Mouse (Mus musculus): ENCODE results near the gene Abca13. TPM values are rescaled to one million over a fixed set of nuclear protein-coding genes. Genes with fewer than 3 reads are reported as not detected.
"Not testable (repeated sequence)": the region's sequence is repeated elsewhere in the genome, so short reads cannot be mapped to it uniquely, and the experiment has no call there.

Abca13 gene
- polyA plus RNA-seq, 1 experiment from 2014 or later = 0.08 TPM

DNA sequence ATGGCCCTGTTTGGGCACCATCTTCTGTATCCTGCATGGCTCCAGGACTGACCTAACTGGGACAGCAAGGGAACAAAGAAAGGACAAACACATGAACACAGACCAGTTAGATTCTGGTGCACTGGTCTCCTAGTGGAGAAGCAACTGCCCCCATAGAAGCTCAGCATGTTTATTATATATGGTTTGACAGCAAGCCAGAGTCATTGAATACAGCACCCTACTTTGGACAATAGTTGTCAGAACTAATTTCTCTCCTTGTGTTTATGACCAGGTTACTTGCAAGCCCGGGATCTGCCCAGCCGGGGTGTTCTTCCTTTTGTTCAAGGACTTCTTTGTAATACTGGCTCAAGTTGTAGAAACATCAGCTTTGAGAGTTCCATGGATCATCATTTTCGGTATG is 28.8 kb downstream of the Abca13 start:
- Histone ChIP-seq H3K27ac (replicated peaks; ENCODE audit: low read depth, low read length) (no peak overlapping the region), H3K4me1 (ENCODE audit: control insufficient read depth, insufficient read depth, low read length) (no peaks in the 10 kb centered on the region), H3K27me3 (ENCODE audit: control insufficient read depth, insufficient read depth, low read length) (no peaks in the 10 kb centered on the region), H3K9me3 (replicated peaks; ENCODE audit: control insufficient read depth, low read length) (no peaks in the 10 kb centered on the region), H3K4me3 (ENCODE audit: low read depth, low read length) (no peak overlapping the region), H3K9ac (replicated peaks; ENCODE audit: low read length) (no peak overlapping the region), H3K36me3 (replicated peaks; ENCODE audit: control insufficient read depth, insufficient read depth, low read depth, low read length) (no peaks in the 10 kb centered on the region), H3K4me2 (ENCODE audit: low read depth, low read length) (no peak overlapping the region)
- WGBS = 90% methylated on average over 3 of the region's 3 CpGs
- DNase-seq (ENCODE audit: low spot score) (no peak), ATAC-seq (replicated peaks; ENCODE audit: insufficient number of reproducible peaks, low FRiP score, low TSS enrichment, low read depth) (no peak)

DNA sequence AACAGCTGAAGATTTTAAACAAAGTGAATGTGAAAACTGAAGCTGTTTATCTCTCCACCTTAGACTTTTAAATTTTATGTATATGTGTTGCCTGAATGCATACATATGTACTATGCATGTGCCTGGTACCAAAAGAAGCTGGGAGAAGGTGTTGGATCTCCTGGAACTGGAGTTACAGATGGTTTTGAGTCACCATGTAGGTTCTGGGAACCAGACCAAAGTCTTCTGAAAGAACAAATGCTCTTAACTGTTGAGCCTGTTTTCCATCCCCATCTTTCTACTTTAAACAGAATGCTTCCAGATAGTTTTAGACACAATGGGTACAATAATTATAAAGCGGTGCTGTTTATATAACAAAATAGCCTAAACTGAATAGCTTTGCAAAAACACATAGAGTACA is 29.9 kb downstream of the Abca13 start:
- H3K27me3 ChIP-seq (ENCODE audit: control insufficient read depth, insufficient read depth, low read length) = no peaks in the 10 kb centered on the region
- H3K27ac ChIP-seq (replicated peaks; ENCODE audit: low read depth, low read length) = no peak overlapping the region
- DNase-seq (ENCODE audit: low spot score) (no peak), ATAC-seq (replicated peaks; ENCODE audit: insufficient number of reproducible peaks, low FRiP score, low TSS enrichment, low read depth) (no peak)
- 92% methylated on average over 1 of the region's 1 CpGs for WGBS
- H3K4me2 ChIP-seq (ENCODE audit: low read depth, low read length) = no peak overlapping the region
- no peak overlapping the region for H3K9ac ChIP-seq (replicated peaks; ENCODE audit: low read length)
- H3K4me1 ChIP-seq (ENCODE audit: control insufficient read depth, insufficient read depth, low read length) = no peaks in the 10 kb centered on the region
- no peaks in the 10 kb centered on the region for H3K36me3 ChIP-seq (replicated peaks; ENCODE audit: control insufficient read depth, insufficient read depth, low read depth, low read length)
- H3K4me3 ChIP-seq (ENCODE audit: low read depth, low read length) = no peak overlapping the region
- no peaks in the 10 kb centered on the region for H3K9me3 ChIP-seq (replicated peaks; ENCODE audit: control insufficient read depth, low read length)

- DNase-seq (ENCODE audit: low spot score) = no peak
- H3K27ac ChIP-seq (replicated peaks; ENCODE audit: low read depth, low read length) = no peak overlapping the region
- no peaks in the 10 kb centered on the region for H3K27me3 ChIP-seq (ENCODE audit: control insufficient read depth, insufficient read depth, low read length)
- H3K9ac ChIP-seq (replicated peaks; ENCODE audit: low read length) = no peak overlapping the region
- H3K36me3 ChIP-seq (replicated peaks; ENCODE audit: control insufficient read depth, insufficient read depth, low read depth, low read length) = no peaks in the 10 kb centered on the region
- H3K9me3 ChIP-seq (replicated peaks; ENCODE audit: control insufficient read depth, low read length) = no peaks in the 10 kb centered on the region
- no peaks in the 10 kb centered on the region for H3K4me1 ChIP-seq (ENCODE audit: control insufficient read depth, insufficient read depth, low read length)
- no peak overlapping the region for H3K4me2 ChIP-seq (ENCODE audit: low read depth, low read length)
- 78% methylated on average over 4 of the region's 4 CpGs for WGBS
- H3K4me3 ChIP-seq (ENCODE audit: low read depth, low read length) = no peak overlapping the region
- no peak for ATAC-seq (replicated peaks; ENCODE audit: insufficient number of reproducible peaks, low FRiP score, low TSS enrichment, low read depth)
Observed at GRCm38 (mm10) chr11:9226399-9226798, 34.7 kb downstream of the Abca13 start.

DNA sequence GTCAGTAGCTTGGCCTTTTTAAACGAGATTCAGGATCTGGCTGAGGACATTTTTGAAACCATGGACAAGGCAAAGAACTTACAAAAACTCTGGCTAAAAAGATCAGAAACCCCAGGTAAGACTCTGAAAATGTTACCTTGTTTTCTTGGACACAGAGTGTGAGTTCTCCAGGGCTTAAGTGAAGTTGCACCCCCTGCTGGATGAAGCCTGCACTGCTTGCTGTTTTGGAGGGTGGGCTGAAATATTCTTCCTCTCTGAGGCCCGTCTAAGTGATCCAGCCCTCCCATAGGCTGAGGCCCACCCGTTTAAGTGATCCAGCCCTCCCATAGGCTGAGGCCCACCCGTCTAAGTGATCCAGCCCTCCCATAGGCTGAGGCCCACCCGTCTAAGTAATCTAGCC is 57.9 kb downstream of the Abca13 start:
- not testable (repeated sequence) for H3K9me3 ChIP-seq (replicated peaks; ENCODE audit: control insufficient read depth, low read length); ATAC-seq (replicated peaks; ENCODE audit: insufficient number of reproducible peaks, low FRiP score, low TSS enrichment, low read depth); H3K36me3 ChIP-seq (replicated peaks; ENCODE audit: control insufficient read depth, insufficient read depth, low read depth, low read length); H3K27me3 ChIP-seq (ENCODE audit: control insufficient read depth, insufficient read depth, low read length); H3K9ac ChIP-seq (replicated peaks; ENCODE audit: low read length); H3K4me1 ChIP-seq (ENCODE audit: control insufficient read depth, insufficient read depth, low read length); H3K4me3 ChIP-seq (ENCODE audit: low read depth, low read length); H3K4me2 ChIP-seq (ENCODE audit: low read depth, low read length); H3K27ac ChIP-seq (replicated peaks; ENCODE audit: low read depth, low read length)
- peak; percentile 12 for DNase-seq (ENCODE audit: low spot score)
- 83% methylated on average over 5 of the region's 5 CpGs for WGBS

GRCm38 (mm10) chr11:9263072-9263471 is 71.3 kb downstream of the Abca13 start:
- DNase-seq (ENCODE audit: low spot score); ATAC-seq (replicated peaks; ENCODE audit: insufficient number of reproducible peaks, low FRiP score, low TSS enrichment, low read depth): not testable (repeated sequence)

GRCm38 (mm10) chr11:9269090-9269489 is 77.3 kb downstream of the Abca13 start:
- Histone ChIP-seq H3K36me3 (replicated peaks; ENCODE audit: control insufficient read depth, insufficient read depth, low read depth, low read length) (no peaks in the 10 kb centered on the region), H3K9ac (replicated peaks; ENCODE audit: low read length) (no peak overlapping the region), H3K4me2 (ENCODE audit: low read depth, low read length) (no peak overlapping the region), H3K9me3 (replicated peaks; ENCODE audit: control insufficient read depth, low read length) (no peaks in the 10 kb centered on the region), H3K27me3 (ENCODE audit: control insufficient read depth, insufficient read depth, low read length) (no peaks in the 10 kb centered on the region), H3K4me3 (ENCODE audit: low read depth, low read length) (no peak overlapping the region), H3K4me1 (ENCODE audit: control insufficient read depth, insufficient read depth, low read length) (no peaks in the 10 kb centered on the region), H3K27ac (replicated peaks; ENCODE audit: low read depth, low read length) (no peak overlapping the region)
- DNase-seq (ENCODE audit: low spot score) (no peak), ATAC-seq (replicated peaks; ENCODE audit: insufficient number of reproducible peaks, low FRiP score, low TSS enrichment, low read depth) (no peak)
- 69% methylated on average over 3 of the region's 3 CpGs for WGBS

More at GRCm38 (mm10) chr11:9263072-9263471, 71.3 kb downstream of the Abca13 start:
- 51% methylated on average over 3 of the region's 3 CpGs for WGBS
- not testable (repeated sequence) for H3K9ac ChIP-seq (replicated peaks; ENCODE audit: low read length); H3K27ac ChIP-seq (replicated peaks; ENCODE audit: low read depth, low read length); H3K4me3 ChIP-seq (ENCODE audit: low read depth, low read length); H3K9me3 ChIP-seq (replicated peaks; ENCODE audit: control insufficient read depth, low read length); H3K36me3 ChIP-seq (replicated peaks; ENCODE audit: control insufficient read depth, insufficient read depth, low read depth, low read length); H3K4me1 ChIP-seq (ENCODE audit: control insufficient read depth, insufficient read depth, low read length); H3K27me3 ChIP-seq (ENCODE audit: control insufficient read depth, insufficient read depth, low read length); H3K4me2 ChIP-seq (ENCODE audit: low read depth, low read length)

DNA sequence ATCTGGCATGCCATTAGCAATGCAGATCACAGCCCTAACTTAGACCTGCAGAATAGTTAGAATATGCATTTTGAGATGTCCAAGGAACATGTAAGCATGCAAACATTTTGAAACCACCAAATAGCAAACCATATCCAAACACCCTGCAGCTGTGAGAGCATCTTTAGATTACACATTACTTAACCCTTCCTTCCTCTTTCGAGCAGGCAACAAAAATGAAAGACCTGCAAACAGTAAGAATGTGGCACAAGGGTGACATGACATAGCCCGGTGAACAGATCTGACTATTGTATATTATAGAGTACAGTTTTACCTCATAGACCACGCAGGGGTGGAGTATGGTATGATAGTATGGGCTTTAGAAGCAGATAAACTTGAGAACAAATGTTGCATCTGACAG is 93.5 kb downstream of the Abca13 start:
- ATAC-seq (replicated peaks; ENCODE audit: insufficient number of reproducible peaks, low FRiP score, low TSS enrichment, low read depth) (no peak), DNase-seq (ENCODE audit: low spot score) (no peak)
- Histone ChIP-seq H3K9ac (replicated peaks; ENCODE audit: low read length) (no peak overlapping the region), H3K4me2 (ENCODE audit: low read depth, low read length) (no peak overlapping the region), H3K4me3 (ENCODE audit: low read depth, low read length) (no peak overlapping the region), H3K27ac (replicated peaks; ENCODE audit: low read depth, low read length) (no peak overlapping the region), H3K4me1 (ENCODE audit: control insufficient read depth, insufficient read depth, low read length) (no peaks in the 10 kb centered on the region), H3K27me3 (ENCODE audit: control insufficient read depth, insufficient read depth, low read length) (no peaks in the 10 kb centered on the region), H3K9me3 (replicated peaks; ENCODE audit: control insufficient read depth, low read length) (no peaks in the 10 kb centered on the region), H3K36me3 (replicated peaks; ENCODE audit: control insufficient read depth, insufficient read depth, low read depth, low read length) (no peaks in the 10 kb centered on the region)
- 79% methylated on average over 3 of the region's 3 CpGs for WGBS

DNA sequence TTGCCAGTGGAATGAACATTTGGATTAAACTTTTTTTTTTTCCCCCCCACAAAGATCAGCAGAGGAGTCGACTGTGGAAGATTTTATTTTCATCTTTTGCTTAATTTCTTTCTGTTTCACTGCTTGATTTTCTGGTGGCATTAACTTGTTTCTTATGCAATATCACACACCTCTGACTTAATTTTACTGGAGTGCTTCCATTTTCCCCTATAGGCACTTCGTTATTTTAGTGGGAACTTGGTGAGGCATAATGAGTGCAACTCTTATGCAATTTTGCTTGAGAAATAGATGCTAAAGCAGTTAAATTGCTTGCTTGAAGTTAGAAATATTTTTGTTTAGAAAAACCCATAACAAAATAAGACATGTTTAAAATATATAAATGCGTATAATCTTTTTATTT is 94.0 kb downstream of the Abca13 start:
- DNase-seq (ENCODE audit: low spot score) (no peak), ATAC-seq (replicated peaks; ENCODE audit: insufficient number of reproducible peaks, low FRiP score, low TSS enrichment, low read depth) (no peak)
- no peaks in the 10 kb centered on the region for H3K4me1 ChIP-seq (ENCODE audit: control insufficient read depth, insufficient read depth, low read length)
- H3K27ac ChIP-seq (replicated peaks; ENCODE audit: low read depth, low read length) = no peak overlapping the region
- H3K36me3 ChIP-seq (replicated peaks; ENCODE audit: control insufficient read depth, insufficient read depth, low read depth, low read length) = no peaks in the 10 kb centered on the region
- no peak overlapping the region for H3K4me3 ChIP-seq (ENCODE audit: low read depth, low read length)
- WGBS = 88% methylated on average over 3 of the region's 3 CpGs
- H3K9ac ChIP-seq (replicated peaks; ENCODE audit: low read length) = no peak overlapping the region
- no peak overlapping the region for H3K4me2 ChIP-seq (ENCODE audit: low read depth, low read length)
- no peaks in the 10 kb centered on the region for H3K9me3 ChIP-seq (replicated peaks; ENCODE audit: control insufficient read depth, low read length)
- no peaks in the 10 kb centered on the region for H3K27me3 ChIP-seq (ENCODE audit: control insufficient read depth, insufficient read depth, low read length)
